Mouse (Mus musculus): ENCODE measurements at regions not wholly inside any gene's neighbourhood (a gene's known extent, or its start where the extent isn't known, plus 50 kb on each side); places are given as distances from the start of the nearest gene placed in this dataset.
A peak's percentile ranks its signal among the peaks of the same experiment; 100 is the strongest.

GRCm38 (mm10) chr3:148412191-148412590 is 578.2 kb downstream of the Adgrl2 start:
- TF ChIP-seq FLI1 (IDR thresholded peaks at IDR 0.05; ENCODE audit: low read length): no peak
- no peak for TF ChIP-seq GATA1 (IDR thresholded peaks at IDR 0.05; ENCODE audit: borderline replicate concordance, low read length)
- Histone ChIP-seq H3K4me3 (replicated peaks) (no peak overlapping the region), H3K36me3 (replicated peaks; ENCODE audit: low read length) (no peaks in the 10 kb centered on the region), H3K4me1 (peaks cover 22% of the 10 kb centered on the region), H3K27me3 (replicated peaks) (no peaks in the 10 kb centered on the region), H3K9me3 (no peaks in the 10 kb centered on the region)

GRCm38 (mm10) chr3:148398349-148398748 is 592.0 kb downstream of the Adgrl2 start:
- Histone ChIP-seq H3K4me1 (no peaks in the 10 kb centered on the region), H3K4me3 (replicated peaks) (no peak overlapping the region), H3K27me3 (replicated peaks) (no peaks in the 10 kb centered on the region), H3K36me3 (replicated peaks; ENCODE audit: low read length) (no peaks in the 10 kb centered on the region), H3K9me3 (no peaks in the 10 kb centered on the region)
- TF ChIP-seq FLI1 (IDR thresholded peaks at IDR 0.05; ENCODE audit: low read length) (no peak), GATA1 (IDR thresholded peaks at IDR 0.05; ENCODE audit: borderline replicate concordance, low read length) (no peak)

GRCm38 (mm10) chr3:148387550-148387949 is 602.8 kb downstream of the Adgrl2 start:
- no peak for TF ChIP-seq GATA1 (IDR thresholded peaks at IDR 0.05; ENCODE audit: borderline replicate concordance, low read length)
- no peak for TF ChIP-seq FLI1 (IDR thresholded peaks at IDR 0.05; ENCODE audit: low read length)
- Histone ChIP-seq H3K4me1 (no peaks in the 10 kb centered on the region), H3K36me3 (replicated peaks; ENCODE audit: low read length) (no peaks in the 10 kb centered on the region), H3K27me3 (replicated peaks) (no peaks in the 10 kb centered on the region), H3K4me3 (replicated peaks) (no peak overlapping the region), H3K9me3 (no peaks in the 10 kb centered on the region)

GRCm38 (mm10) chr3:148385712-148386111 is 604.6 kb downstream of the Adgrl2 start:
- Histone ChIP-seq H3K4me3 (replicated peaks) (no peak overlapping the region), H3K36me3 (replicated peaks; ENCODE audit: low read length) (no peaks in the 10 kb centered on the region), H3K9me3 (no peaks in the 10 kb centered on the region), H3K4me1 (no peaks in the 10 kb centered on the region), H3K27me3 (replicated peaks) (no peaks in the 10 kb centered on the region)
- TF ChIP-seq GATA1 (IDR thresholded peaks at IDR 0.05; ENCODE audit: borderline replicate concordance, low read length): no peak
- no peak for TF ChIP-seq FLI1 (IDR thresholded peaks at IDR 0.05; ENCODE audit: low read length)

- TF ChIP-seq GATA1 (IDR thresholded peaks at IDR 0.05; ENCODE audit: borderline replicate concordance, low read length): no peak
- TF ChIP-seq FLI1 (IDR thresholded peaks at IDR 0.05; ENCODE audit: low read length): no peak
- Histone ChIP-seq H3K4me1 (no peaks in the 10 kb centered on the region), H3K36me3 (replicated peaks; ENCODE audit: low read length) (no peaks in the 10 kb centered on the region), H3K9me3 (no peaks in the 10 kb centered on the region), H3K27me3 (replicated peaks) (no peaks in the 10 kb centered on the region), H3K4me3 (replicated peaks) (no peak overlapping the region)
These were observed 609.3 kb downstream of the Adgrl2 start for GRCm38 (mm10) chr3:148381057-148381456.

GRCm38 (mm10) chr3:148363331-148363730 is 627.0 kb downstream of the Adgrl2 start:
- TF ChIP-seq GATA1 (IDR thresholded peaks at IDR 0.05; ENCODE audit: borderline replicate concordance, low read length): no peak
- TF ChIP-seq FLI1 (IDR thresholded peaks at IDR 0.05; ENCODE audit: low read length): no peak
- no peaks in the 10 kb centered on the region for H3K4me1 ChIP-seq
- H3K9me3 ChIP-seq: 0 out of 2 replicates have a peak, but pooled peaks cover 4% of the 10 kb centered on the region
- H3K27me3 ChIP-seq (replicated peaks): no peaks in the 10 kb centered on the region
- no peak overlapping the region for H3K4me3 ChIP-seq (replicated peaks)
- H3K36me3 ChIP-seq (replicated peaks; ENCODE audit: low read length): no peaks in the 10 kb centered on the region

GRCm38 (mm10) chr3:148362453-148362864 is 627.9 kb downstream of the Adgrl2 start:
- H3K36me3 ChIP-seq (replicated peaks; ENCODE audit: low read length): no peaks in the 10 kb centered on the region

GRCm38 (mm10) chr3:148343633-148344361 is 646.6 kb downstream of the Adgrl2 start:
- no peaks in the 10 kb centered on the region for H3K9me3 ChIP-seq
- peaks cover 4% of the 10 kb centered on the region for H3K4me1 ChIP-seq
- peak overlapping the region; percentile 46 for H3K4me3 ChIP-seq (replicated peaks)
- TF ChIP-seq FLI1 (IDR thresholded peaks at IDR 0.05; ENCODE audit: low read length) (no peak), GATA1 (IDR thresholded peaks at IDR 0.05; ENCODE audit: borderline replicate concordance, low read length) (no peak)
- no peaks in the 10 kb centered on the region for H3K36me3 ChIP-seq (replicated peaks; ENCODE audit: low read length)
- no peaks in the 10 kb centered on the region for H3K27me3 ChIP-seq (replicated peaks)

More at GRCm38 (mm10) chr3:148362453-148362864, 627.9 kb downstream of the Adgrl2 start:
- H3K27me3 ChIP-seq (replicated peaks): no peaks in the 10 kb centered on the region
- no peak for TF ChIP-seq GATA1 (IDR thresholded peaks at IDR 0.05; ENCODE audit: borderline replicate concordance, low read length)
- TF ChIP-seq FLI1 (IDR thresholded peaks at IDR 0.05; ENCODE audit: low read length): no peak
- H3K4me1 ChIP-seq: no peaks in the 10 kb centered on the region
- H3K4me3 ChIP-seq (replicated peaks): no peak overlapping the region
- H3K9me3 ChIP-seq: 0 out of 2 replicates have a peak, but pooled peaks cover 2% of the 10 kb centered on the region

- Histone ChIP-seq H3K4me3 (replicated peaks) (no peak overlapping the region), H3K9me3 (no peaks in the 10 kb centered on the region), H3K36me3 (replicated peaks; ENCODE audit: low read length) (no peaks in the 10 kb centered on the region), H3K27me3 (replicated peaks) (no peaks in the 10 kb centered on the region), H3K4me1 (peaks cover 4% of the 10 kb centered on the region)
- TF ChIP-seq FLI1 (IDR thresholded peaks at IDR 0.05; ENCODE audit: low read length) (no peak), GATA1 (IDR thresholded peaks at IDR 0.05; ENCODE audit: borderline replicate concordance, low read length) (no peak)
These were observed 647.1 kb downstream of the Adgrl2 start for GRCm38 (mm10) chr3:148343256-148343632.

GRCm38 (mm10) chr3:148339258-148339657 is 651.1 kb downstream of the Adgrl2 start:
- Histone ChIP-seq H3K4me1 (peaks cover 11% of the 10 kb centered on the region; the same call in 1 of the 2 replicates), H3K9me3 (no peaks in the 10 kb centered on the region), H3K4me3 (replicated peaks) (no peak overlapping the region), H3K27me3 (replicated peaks) (peaks cover 2% of the 10 kb centered on the region), H3K36me3 (replicated peaks; ENCODE audit: low read length) (no peaks in the 10 kb centered on the region)
- TF ChIP-seq GATA1 (IDR thresholded peaks at IDR 0.05; ENCODE audit: borderline replicate concordance, low read length) (no peak), FLI1 (IDR thresholded peaks at IDR 0.05; ENCODE audit: low read length) (no peak)

Measured in megakaryocyte, embryonic 14.5 days (primary cell).